Mouse (Mus musculus) lung, embryonic 16.5 days (tissue): ENCODE measurements around the gene Zmynd10. TPM values are rescaled to one million over a fixed set of nuclear protein-coding genes. Genes with fewer than 3 reads are reported as not detected.

Experiments
- ATAC-seq: fragments of 200-750 bp; cut with Nextera tagmentation; 2 replicates; pipeline ENCODE4 v1.8.0; 2017; ENCODE audit warnings: low read depth, mild to moderate bottlenecking, moderate library complexity
- H3K27ac ChIP-seq: fragments of 300-500 bp; sonication (generic); 2 replicates; pipeline ENCODE4 v1.5.1; 2014; ENCODE audit warnings: mild to moderate bottlenecking, control low read depth, low read length
- H3K27me3 ChIP-seq: fragments of 300-500 bp; sonication (generic); 2 replicates; pipeline ENCODE4 v1.6.1; 2014; ENCODE audit warnings: low read depth, low read length, mixed read lengths; ENCODE audit not compliant: control insufficient read depth, insufficient read depth
- H3K36me3 ChIP-seq: fragments of 300-500 bp; sonication (generic); 2 replicates; pipeline ENCODE4 v1.6.1; 2014; ENCODE audit warnings: low read length; ENCODE audit not compliant: control insufficient read depth, insufficient read depth
- H3K4me1 ChIP-seq: fragments of 300-500 bp; sonication (generic); replicated peaks from 2 replicates; pipeline ENCODE4 v1.6.1; 2014; ENCODE audit warnings: low read length, mixed read lengths; ENCODE audit not compliant: control insufficient read depth, insufficient read depth
- H3K4me2 ChIP-seq: fragments of 300-500 bp; sonication (generic); 2 replicates; pipeline ENCODE4 v1.6.1; 2014; ENCODE audit warnings: low read depth, low read length, control low read depth
- H3K4me3 ChIP-seq: fragments of 300-500 bp; sonication (generic); 2 replicates; pipeline ENCODE4 v1.5.1; 2014; ENCODE audit warnings: mild to moderate bottlenecking, low read length, control low read depth
- H3K9ac ChIP-seq: fragments of 300-500 bp; sonication (generic); 2 replicates; pipeline ENCODE4 v1.6.1; 2014; ENCODE audit warnings: low read length, control low read depth
- H3K9me3 ChIP-seq: fragments of 300-500 bp; sonication (generic); 2 replicates; pipeline ENCODE4 v1.6.1; 2016; ENCODE audit warnings: low read length; ENCODE audit not compliant: control insufficient read depth
- WGBS: fragments of 180-500 bp; shearing (Covaris S2); extraction: QIAGEN DNeasy Blood & Tissue Kit; methylation state at CpG from one replicate; pipeline ENCODE4 v1.1.7; 2014; 5-methylcytosine and 5-hydroxymethylcytosine counted together
- polyA plus RNA-seq: library from polyadenylated mRNA; unstranded; fragments of >200 nt; fragmentation: Nextera tagmentation; extraction: Ambion mirVana; gene quantifications from 2 replicates; pipeline ENCODE4 v1.2.1, GENCODE M21; 2015

The Zmynd10 gene
- polyA plus RNA-seq, 1 experiment from 2014 or later = 16.7 TPM

DNA sequence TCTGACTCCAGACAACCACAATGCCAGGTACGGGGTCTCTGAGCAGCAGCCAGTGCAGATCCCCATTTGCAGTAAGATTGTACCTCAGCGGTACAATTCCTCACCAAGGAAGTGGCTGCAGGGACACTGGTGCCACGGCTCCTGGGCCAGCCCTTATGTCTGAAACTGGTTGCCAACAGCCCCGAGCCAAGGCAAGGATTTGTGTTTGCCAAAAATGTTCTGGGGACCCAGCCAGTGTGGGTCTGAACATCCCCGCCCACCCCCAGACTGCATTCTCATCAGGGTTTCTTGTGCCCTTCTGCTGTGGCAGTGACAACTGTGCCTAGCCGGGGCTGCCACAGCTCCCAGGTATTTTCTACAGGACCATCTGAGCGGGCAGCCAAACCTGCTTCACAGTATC, 8.9 kb upstream of the Zmynd10 start:
- no peak overlapping the region for H3K4me2 ChIP-seq
- H3K4me3 ChIP-seq = no peak overlapping the region
- no peak for ATAC-seq
- no peaks in the 10 kb centered on the region for H3K27me3 ChIP-seq
- peaks cover 23% of the 10 kb centered on the region for H3K36me3 ChIP-seq
- no peaks in the 10 kb centered on the region for H3K9me3 ChIP-seq
- no peak overlapping the region for H3K27ac ChIP-seq
- 86% methylated on average over 7 of the region's 7 CpGs for WGBS
- H3K9ac ChIP-seq = no peak overlapping the region
- peaks cover 36% of the 10 kb centered on the region for H3K4me1 ChIP-seq

DNA sequence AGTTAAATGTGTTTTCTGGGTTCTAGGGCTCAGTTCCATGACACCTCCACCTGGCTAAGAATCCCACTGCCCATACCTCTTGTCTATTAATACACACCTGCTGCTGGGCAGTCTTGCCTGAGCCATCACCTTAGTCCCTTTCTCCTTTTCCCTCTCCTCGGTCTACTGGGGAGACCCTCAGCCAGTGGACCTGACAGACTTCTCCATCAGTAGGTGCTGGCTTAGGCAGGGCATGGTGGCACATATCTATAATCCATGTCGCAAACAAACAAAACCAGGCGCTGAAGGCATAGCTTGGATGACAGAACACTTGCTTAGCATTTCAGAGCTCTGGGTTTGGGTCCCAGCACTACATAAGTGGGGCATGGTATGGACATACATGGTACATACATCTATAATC, 8.4 kb upstream of the Zmynd10 start:
- H3K9ac ChIP-seq = no peak overlapping the region
- H3K36me3 ChIP-seq = peaks cover 23% of the 10 kb centered on the region
- no peak for ATAC-seq
- no peak overlapping the region for H3K4me2 ChIP-seq
- no peaks in the 10 kb centered on the region for H3K9me3 ChIP-seq
- no peaks in the 10 kb centered on the region for H3K27me3 ChIP-seq
- H3K4me3 ChIP-seq = no peak overlapping the region
- H3K27ac ChIP-seq = no peak overlapping the region
- 88% methylated on average over 3 of the region's 3 CpGs for WGBS
- peaks cover 36% of the 10 kb centered on the region for H3K4me1 ChIP-seq

DNA sequence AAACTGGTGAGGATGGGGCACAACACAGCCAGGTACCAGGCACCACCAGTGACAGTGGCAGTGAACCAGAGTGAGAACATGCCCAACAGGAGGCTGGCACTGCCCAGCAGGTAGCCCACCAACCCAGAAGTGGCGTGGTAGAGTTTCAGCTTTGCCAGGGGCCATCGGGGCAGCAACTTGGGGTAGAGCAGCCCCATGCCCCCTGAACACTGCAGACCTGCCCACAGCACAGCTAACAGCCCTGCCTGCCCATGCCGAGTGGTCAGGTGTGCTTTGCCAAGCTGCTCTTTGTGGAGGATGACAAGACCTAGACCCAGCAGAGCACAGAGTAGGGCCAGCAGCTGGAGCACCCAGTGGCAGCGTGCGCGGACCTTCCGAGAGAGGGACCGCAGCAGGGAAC, 7.2 kb upstream of the Zmynd10 start:
- peaks cover 32% of the 10 kb centered on the region for H3K36me3 ChIP-seq
- no peaks in the 10 kb centered on the region for H3K27me3 ChIP-seq
- ATAC-seq = no peak
- 90% methylated on average over 8 of the region's 8 CpGs for WGBS
- no peak overlapping the region for H3K4me3 ChIP-seq
- H3K9me3 ChIP-seq = no peaks in the 10 kb centered on the region
- peaks cover 36% of the 10 kb centered on the region for H3K4me1 ChIP-seq
- no peak overlapping the region for H3K4me2 ChIP-seq
- no peak overlapping the region for H3K27ac ChIP-seq
- H3K9ac ChIP-seq = no peak overlapping the region

DNA sequence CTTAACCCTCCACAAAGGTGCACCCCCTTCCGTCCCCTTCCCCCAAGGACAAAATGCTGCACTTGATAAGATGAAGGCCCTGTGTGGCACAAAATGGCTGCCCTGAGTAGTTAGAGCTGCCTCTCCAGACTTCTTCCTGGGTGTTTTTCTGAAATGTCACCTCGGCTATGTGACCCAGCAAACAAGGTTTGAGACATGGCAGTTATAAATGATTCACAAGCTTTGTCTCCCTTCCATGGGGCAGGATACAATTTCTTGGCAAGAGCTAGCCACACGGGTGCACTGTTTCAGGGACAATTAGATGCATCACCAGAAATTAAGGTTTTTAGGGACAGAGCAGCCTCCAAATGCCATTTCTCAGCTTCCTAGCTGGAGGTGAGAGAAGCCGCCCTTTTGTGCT, 6.7 kb upstream of the Zmynd10 start:
- no peak for ATAC-seq
- WGBS = 52% methylated on average over 4 of the region's 4 CpGs
- H3K36me3 ChIP-seq = peaks cover 32% of the 10 kb centered on the region

DNA sequence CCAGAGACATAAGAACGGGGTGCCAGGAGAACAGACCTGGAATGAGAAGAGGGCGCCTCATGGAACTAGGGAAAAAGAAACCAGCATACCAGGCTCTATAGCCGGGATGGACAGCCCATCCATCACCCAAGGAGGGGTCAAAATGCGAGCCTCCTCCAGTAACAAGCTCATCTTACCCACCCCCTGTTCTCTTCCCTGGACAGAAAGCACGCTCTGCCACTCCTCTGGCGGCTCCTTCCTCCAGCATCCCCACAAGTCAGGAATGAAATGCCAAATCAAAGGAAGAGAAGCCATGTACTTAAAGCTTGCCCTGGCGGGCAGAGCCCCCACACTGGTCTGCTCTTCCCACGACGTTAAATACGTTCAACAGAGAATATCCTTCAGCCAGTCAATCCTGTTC, 6.1 kb upstream of the Zmynd10 start:
- peak overlapping the region; percentile 67 for H3K4me3 ChIP-seq
- no peaks in the 10 kb centered on the region for H3K9me3 ChIP-seq
- WGBS = 23% methylated on average over 10 of the region's 10 CpGs
- ATAC-seq = no peak
- peak overlapping the region; percentile 93 for H3K4me2 ChIP-seq
- H3K4me1 ChIP-seq = peaks cover 27% of the 10 kb centered on the region
- peak overlapping the region; percentile 24; the same call in 1 of the 2 replicates for H3K27ac ChIP-seq
- H3K9ac ChIP-seq = peak overlapping the region; percentile 81
- H3K36me3 ChIP-seq = peaks cover 32% of the 10 kb centered on the region
- H3K27me3 ChIP-seq = no peaks in the 10 kb centered on the region

More for the DNA sequence above, 6.7 kb upstream of the Zmynd10 start:
- Histone ChIP-seq H3K9ac (no peak overlapping the region), H3K4me2 (no peak overlapping the region), H3K4me3 (no peak overlapping the region), H3K4me1 (peaks cover 33% of the 10 kb centered on the region), H3K27me3 (no peaks in the 10 kb centered on the region), H3K9me3 (no peaks in the 10 kb centered on the region), H3K27ac (no peak overlapping the region)

DNA sequence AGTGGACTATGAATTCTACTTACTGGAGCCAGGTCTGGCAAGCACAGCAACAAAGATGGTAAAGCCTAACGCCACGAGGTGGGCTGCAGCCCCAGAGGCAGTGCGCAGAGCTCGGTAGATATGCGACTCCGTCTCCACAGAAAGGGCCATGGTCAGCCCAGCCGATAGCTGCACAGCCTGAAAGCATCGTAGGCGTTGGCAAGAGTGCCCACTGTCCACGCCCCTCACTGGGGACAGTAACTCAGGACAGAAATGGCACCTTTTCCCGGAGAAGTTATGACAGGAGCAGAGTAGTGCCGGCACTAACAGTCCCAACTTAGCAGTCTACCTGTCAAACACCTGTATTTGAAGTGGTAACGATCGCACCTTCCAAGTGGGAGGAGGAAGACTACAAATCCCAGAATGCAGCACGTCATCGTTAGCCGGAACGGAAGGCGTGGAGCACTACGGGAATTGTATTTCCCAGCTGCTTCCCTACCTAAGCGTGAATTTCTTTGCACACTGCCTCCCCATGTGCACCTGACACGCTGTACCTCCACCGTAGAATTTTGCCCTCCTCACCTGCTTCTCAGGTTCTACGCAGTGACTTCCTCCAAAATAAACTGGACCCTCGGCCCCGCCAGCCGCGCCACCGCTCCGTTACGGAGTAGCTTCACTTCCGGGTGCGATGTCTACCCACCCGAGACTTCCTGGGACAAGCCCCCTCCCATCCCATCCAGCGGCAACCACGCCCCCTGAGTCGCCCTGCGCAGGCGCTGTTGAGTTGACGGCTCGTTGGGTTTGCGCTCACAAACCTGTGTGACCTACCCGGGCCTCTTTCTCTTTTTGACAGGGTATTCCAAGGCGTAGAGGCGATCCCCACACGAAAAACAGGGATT, 5.4 kb upstream of the Zmynd10 start, which contains the start of the genes Cyb561d2 and Nprl2:
Gene Cyb561d2, minus strand, starts transcription at position 720 of the 878 bp plus-strand sequence.
Gene Nprl2, plus strand, starts transcription at position 753 of the 878 bp plus-strand sequence.
- Histone ChIP-seq H3K27me3 (no peaks in the 10 kb centered on the region), H3K9ac (peak within 1 kb of the TSS; percentile 81), H3K36me3 (peaks cover 32% of the 10 kb centered on the region), H3K4me1 (peaks cover 23% of the 10 kb centered on the region), H3K4me3 (peak within 1 kb of the TSS; percentile 67), H3K9me3 (no peaks in the 10 kb centered on the region), H3K27ac (peak within 1 kb of the TSS; percentile 28), H3K4me2 (peak within 1 kb of the TSS; percentile 93)
- WGBS = under 1% methylated on average over 46 of the region's 46 CpGs
- ATAC-seq = peak; percentile 89

DNA sequence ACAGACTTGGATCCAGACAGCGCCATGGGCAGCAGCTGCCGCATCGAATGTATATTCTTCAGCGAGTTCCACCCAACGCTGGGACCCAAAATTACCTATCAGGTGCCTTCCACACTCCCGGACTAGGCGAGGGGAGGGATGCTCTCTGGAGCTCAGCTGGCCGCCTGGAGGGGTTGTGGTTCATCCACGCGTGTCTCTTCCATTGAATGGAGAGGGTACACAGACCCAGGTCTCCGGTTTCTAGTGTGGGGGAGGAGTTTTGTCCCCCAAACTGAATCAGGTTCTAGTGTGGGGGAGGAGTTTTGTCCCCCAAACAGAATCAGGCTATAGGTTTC, 4.8 kb upstream of the Zmynd10 start:
- Histone ChIP-seq H3K27me3 (no peaks in the 10 kb centered on the region), H3K4me3 (peak overlapping the region; percentile 67), H3K4me1 (peaks cover 25% of the 10 kb centered on the region), H3K4me2 (peak overlapping the region; percentile 93), H3K36me3 (peaks cover 32% of the 10 kb centered on the region), H3K9ac (peak overlapping the region; percentile 81), H3K9me3 (no peaks in the 10 kb centered on the region), H3K27ac (peak overlapping the region; percentile 16; the same call in 1 of the 2 replicates)
- under 1% methylated on average over 11 of the region's 11 CpGs for WGBS
- ATAC-seq = 0 out of 2 replicates have a peak, but pooled peaks have one; percentile 4

DNA sequence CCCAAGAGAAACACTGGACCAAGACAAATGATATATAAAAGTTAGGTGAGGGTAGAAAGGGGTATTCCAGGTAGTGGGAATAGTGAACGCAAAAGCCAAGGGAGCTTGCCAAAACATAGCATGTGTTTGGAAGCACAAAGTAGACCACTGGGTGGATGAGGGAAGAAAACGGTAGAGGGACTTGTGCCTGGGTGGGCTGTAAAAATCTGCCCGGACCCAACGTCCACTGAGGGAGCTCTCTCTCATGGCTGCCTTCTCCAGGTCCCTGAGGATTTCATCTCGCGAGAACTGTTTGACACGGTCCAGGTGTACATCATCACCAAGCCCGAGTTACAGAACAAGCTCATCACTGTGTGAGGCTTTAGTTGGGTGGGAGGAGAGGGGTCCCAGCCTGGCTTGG, 4.4 kb upstream of the Zmynd10 start:
- Histone ChIP-seq H3K4me3 (peak overlapping the region; percentile 67), H3K9me3 (no peaks in the 10 kb centered on the region), H3K4me1 (peaks cover 27% of the 10 kb centered on the region), H3K27ac (no peak overlapping the region), H3K4me2 (peak overlapping the region; percentile 93), H3K36me3 (peaks cover 31% of the 10 kb centered on the region), H3K27me3 (no peaks in the 10 kb centered on the region), H3K9ac (peak overlapping the region; percentile 81)
- no peak for ATAC-seq
- WGBS = 35% methylated on average over 8 of the region's 8 CpGs

DNA sequence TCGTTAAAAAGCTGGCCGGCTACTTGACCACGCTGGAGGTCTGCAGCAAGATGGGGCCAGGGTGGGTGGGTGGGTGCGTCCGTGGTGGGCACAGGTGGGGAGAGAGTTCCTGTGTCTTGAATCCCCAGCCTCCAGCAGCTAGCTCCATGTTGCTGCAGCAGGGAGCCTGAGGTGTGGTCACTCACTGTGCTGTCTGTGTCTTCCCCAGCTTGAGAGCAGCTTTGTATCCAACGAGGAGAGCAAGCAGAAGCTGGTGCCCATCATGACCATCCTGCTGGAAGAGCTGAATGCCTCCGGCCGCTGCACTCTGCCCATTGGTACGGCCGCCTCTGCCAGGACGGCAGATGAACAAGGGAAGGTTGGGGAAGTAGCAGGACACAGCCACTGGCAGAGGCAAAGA, 3.8 kb upstream of the Zmynd10 start:
- H3K4me1 ChIP-seq = peaks cover 27% of the 10 kb centered on the region
- H3K36me3 ChIP-seq = peaks cover 25% of the 10 kb centered on the region
- H3K4me3 ChIP-seq = no peak overlapping the region
- no peak overlapping the region for H3K27ac ChIP-seq
- no peaks in the 10 kb centered on the region for H3K27me3 ChIP-seq
- 78% methylated on average over 11 of the region's 11 CpGs for WGBS
- no peaks in the 10 kb centered on the region for H3K9me3 ChIP-seq
- no peak for ATAC-seq
- H3K9ac ChIP-seq = no peak overlapping the region
- 0 out of 2 replicates have a peak overlapping the region, but pooled peaks have one; percentile 93 for H3K4me2 ChIP-seq
